Mouse (Mus musculus): ENCODE results near the gene Fam71d.

DNA sequence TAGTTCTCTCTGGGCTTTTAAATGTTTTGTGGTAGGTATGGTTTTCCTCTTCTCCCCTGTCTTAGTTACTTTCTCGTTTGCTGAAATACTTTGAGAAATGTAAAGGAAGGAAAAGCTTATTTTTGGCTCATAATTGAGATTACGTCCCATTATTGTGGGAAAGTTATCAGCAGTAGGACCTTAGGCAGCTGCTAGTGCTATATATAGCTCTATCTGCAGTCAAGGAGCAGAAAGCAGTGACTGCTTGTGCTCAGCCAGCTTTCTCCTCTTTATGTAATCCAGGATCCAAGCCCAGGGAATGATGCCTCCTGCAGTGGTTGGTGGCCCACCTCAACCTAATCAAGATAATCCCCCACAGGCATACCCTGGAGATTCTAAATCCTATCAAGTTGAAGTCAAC is 81.9 kb downstream of the Fam71d start:
- no peak for TF ChIP-seq POLR2A (IDR thresholded peaks at IDR 0.05; ENCODE audit: borderline replicate concordance, extremely low read depth, insufficient read depth, insufficient read length, poor library complexity, severe bottlenecking)
- TF ChIP-seq CTCF (IDR thresholded peaks at IDR 0.05; ENCODE audit: borderline replicate concordance, extremely low read depth, insufficient read depth, insufficient read length), result no peak

Data from brain, embryonic 14.5 days (tissue).